Mouse (Mus musculus): Measurements from ENCODE around the gene Wdfy4.

GRCm38 (mm10) chr14:32964742-32965141 is 220.6 kb downstream of the Wdfy4 start:
- TF ChIP-seq NELFE (IDR thresholded peaks at IDR 0.05; ENCODE audit: low read depth, low read length) = no peak
- TF ChIP-seq GABPA (IDR thresholded peaks at IDR 0.05; ENCODE audit: low read depth, low read length) = no peak
- no peak for TF ChIP-seq CHD2 (IDR thresholded peaks at IDR 0.05; ENCODE audit: low read length)
- TF ChIP-seq POLR2A (IDR thresholded peaks at IDR 0.05; ENCODE audit: control insufficient read depth in 1 of 2, insufficient read depth in 1 of 2, low read depth in 1 of 2, low read length in 2 of 2, poor library complexity in 1 of 2) = no peak
- TF ChIP-seq CTCF (IDR thresholded peaks at IDR 0.05 in 2 of 3, conservative IDR thresholded peaks at IDR 0.05 in 1 of 3; ENCODE audit: control insufficient read depth in 1 of 3, insufficient read depth in 1 of 3, low read depth in 2 of 3, low read length in 3 of 3, poor library complexity in 1 of 3, severe bottlenecking in 1 of 3) = no peak
- TF ChIP-seq ZNF384 (IDR thresholded peaks at IDR 0.05; ENCODE audit: low read depth, low read length) = no peak
- no peak for TF ChIP-seq ZC3H11A (IDR thresholded peaks at IDR 0.05; ENCODE audit: low read depth, low read length)
- no peak for TF ChIP-seq MAZ (IDR thresholded peaks at IDR 0.05; ENCODE audit: low read depth, low read length)
- no peak for TF ChIP-seq POLR2AphosphoS2 (IDR thresholded peaks at IDR 0.05; ENCODE audit: low read length)
